Mouse (Mus musculus): ENCODE measurements at regions not wholly inside any gene's neighbourhood (a gene's known extent, or its start where the extent isn't known, plus 50 kb on each side); places are given as distances from the start of the nearest gene placed in this dataset. TPM values are rescaled to one million over a fixed set of nuclear protein-coding genes. Genes with fewer than 3 reads are reported as not detected.

- intact Hi-C loops (cut with DNase I): no loop called here
- no peak for DNase-seq (ENCODE audit: low spot score)
Measured at GRCm38 (mm10) chr10:12180965-12181364, 688.2 kb downstream of the Utrn start.

GRCm38 (mm10) chr10:12186918-12187639 is 682.1 kb downstream of the Utrn start:
- intact Hi-C loops (cut with DNase I): no loop called here
- DNase-seq (ENCODE audit: low spot score): no peak

GRCm38 (mm10) chr10:12187669-12188342 is 681.4 kb downstream of the Utrn start:
- DNase-seq (ENCODE audit: low spot score): no peak
- intact Hi-C loops (cut with DNase I): no loop called here

- DNase-seq (ENCODE audit: low spot score): no peak
Measured at GRCm38 (mm10) chr10:12190435-12190834, 678.7 kb downstream of the Utrn start.

GRCm38 (mm10) chr10:12207301-12207700 is 661.9 kb downstream of the Utrn start:
- DNase-seq (ENCODE audit: low spot score): no peak
- intact Hi-C loops (cut with DNase I): no loop called here

More at GRCm38 (mm10) chr10:12190435-12190834, 678.7 kb downstream of the Utrn start:
- intact Hi-C loops (cut with DNase I): no loop called here

GRCm38 (mm10) chr10:12210181-12210580 is 659.0 kb downstream of the Utrn start:
- DNase-seq (ENCODE audit: low spot score): no peak
- intact Hi-C loops (cut with DNase I): no loop called here

- no peak for DNase-seq (ENCODE audit: low spot score)
Measured at GRCm38 (mm10) chr10:12218879-12219278, 650.3 kb downstream of the Utrn start.

GRCm38 (mm10) chr10:12234141-12234540 is 635.0 kb downstream of the Utrn start:
- intact Hi-C loops (cut with DNase I): no loop called here

More at GRCm38 (mm10) chr10:12218879-12219278, 650.3 kb downstream of the Utrn start:
- intact Hi-C loops (cut with DNase I): loop anchor here (5.0 kb wide), 1 partner anchor 393 kb away; no protein-coding TSS in a partner anchor

GRCm38 (mm10) chr10:12248853-12249252 is 620.3 kb downstream of the Utrn start:
- DNase-seq (ENCODE audit: low spot score): no peak
- intact Hi-C loops (cut with DNase I): no loop called here

More at GRCm38 (mm10) chr10:12234141-12234540, 635.0 kb downstream of the Utrn start:
- DNase-seq (ENCODE audit: low spot score): no peak

GRCm38 (mm10) chr10:12253274-12253673 is 615.9 kb downstream of the Utrn start:
- no peak for DNase-seq (ENCODE audit: low spot score)
- intact Hi-C loops (cut with DNase I): loop anchor here (10.0 kb wide), 1 partner anchor 362 kb away; no protein-coding TSS in a partner anchor

- no peak for DNase-seq (ENCODE audit: low spot score)
- intact Hi-C loops (cut with DNase I): no loop called here
Measured at GRCm38 (mm10) chr10:12285679-12286078, 583.5 kb downstream of the Utrn start.

GRCm38 (mm10) chr10:12298887-12299286 is 570.3 kb downstream of the Utrn start:
- no peak for DNase-seq (ENCODE audit: low spot score)
- intact Hi-C loops (cut with DNase I): no loop called here

GRCm38 (mm10) chr10:12302396-12302795 is 566.8 kb downstream of the Utrn start:
- intact Hi-C loops (cut with DNase I): no loop called here
- no peak for DNase-seq (ENCODE audit: low spot score)

GRCm38 (mm10) chr10:12320311-12320710 is 548.9 kb downstream of the Utrn start:
- intact Hi-C loops (cut with DNase I): no loop called here
- DNase-seq (ENCODE audit: low spot score): no peak

Small RNA genes lying in the stretch of these regions (microRNA-seq; reads per million reads assigned to microRNA genes)
- gene Gm22194: not detected

Measured in heart, postnatal 25 days (tissue).